Mouse (Mus musculus) erythroblast, adult 5-6 weeks (primary cell): ENCODE data around the gene Prtg. TPM values are rescaled to one million over a fixed set of nuclear protein-coding genes. Genes with fewer than 3 reads are reported as not detected.

ENCODE experiments used
- ATAC-seq: replicated peaks from 2 replicates; pipeline ENCODE4 v1.8.0; 2016; ENCODE audit warnings: moderate number of reproducible peaks, mild to moderate bottlenecking, moderate TSS enrichment, inconsistent platforms; ENCODE audit not compliant: poor library complexity, low FRiP score, severe bottlenecking
- total RNA-seq, 2 experiments: library from RNA; stranded (forward) in 1 of 2; stranded (reverse) in 1 of 2; fragments of 150-400 nt in 1 of 2; fragments of 200-764, 138-1000 nt in 1 of 2; gene quantifications; 2 replicates each; pipeline versions ENCODE4 v1.2.3 to v1.2.4; 2015 to 2017; ENCODE audit warnings: low replicate concordance in 2 of 2

The Prtg gene
- total RNA-seq, 2 experiments from 2014 or later = not detected

DNA sequence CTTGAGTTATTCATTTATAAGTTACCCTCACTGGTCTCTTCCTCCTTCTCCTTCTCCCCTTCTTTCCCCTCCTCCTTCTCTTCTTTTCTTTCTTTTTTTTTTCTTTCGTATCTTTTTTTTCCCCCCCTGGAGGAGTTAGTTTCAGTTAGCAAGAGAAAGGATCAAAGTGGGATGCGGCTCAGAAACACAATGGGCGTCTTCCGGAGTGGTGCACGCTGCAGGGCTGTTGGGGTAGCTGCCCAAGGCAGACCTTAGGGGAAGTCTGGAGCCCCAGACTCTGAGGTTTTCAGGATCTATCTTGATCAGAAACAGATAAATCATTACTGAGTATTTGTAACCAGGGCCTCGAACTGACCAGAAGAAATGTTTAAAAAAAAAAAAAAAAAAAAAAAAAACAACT, 1.5 kb downstream of the Prtg start:
- ATAC-seq = no peak

- ATAC-seq = no peak
Observed at GRCm38 (mm10) chr9:72808586-72808985, 1.9 kb downstream of the Prtg start.

GRCm38 (mm10) chr9:72809077-72809476, 2.4 kb downstream of the Prtg start:
- ATAC-seq = no peak

DNA sequence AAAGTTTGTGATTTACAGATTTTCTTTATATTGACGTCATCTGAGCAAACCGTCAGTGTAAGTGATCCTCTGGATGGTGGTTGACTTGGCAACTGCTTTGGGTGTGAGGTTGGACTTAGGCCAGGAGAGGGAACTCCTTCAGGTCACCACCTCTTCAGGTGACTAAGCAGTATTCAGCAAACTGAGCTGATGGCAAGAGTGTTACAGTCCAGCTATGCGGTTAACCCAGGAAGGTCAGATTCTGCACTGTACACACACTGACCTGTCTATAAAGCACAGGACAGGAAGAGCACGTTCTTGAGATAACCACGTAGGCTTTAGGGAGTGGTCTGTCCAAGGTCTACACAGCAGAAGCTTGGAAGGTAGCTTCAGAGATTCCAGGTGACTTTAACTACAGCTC, 3.9 kb downstream of the Prtg start:
- no peak for ATAC-seq

DNA sequence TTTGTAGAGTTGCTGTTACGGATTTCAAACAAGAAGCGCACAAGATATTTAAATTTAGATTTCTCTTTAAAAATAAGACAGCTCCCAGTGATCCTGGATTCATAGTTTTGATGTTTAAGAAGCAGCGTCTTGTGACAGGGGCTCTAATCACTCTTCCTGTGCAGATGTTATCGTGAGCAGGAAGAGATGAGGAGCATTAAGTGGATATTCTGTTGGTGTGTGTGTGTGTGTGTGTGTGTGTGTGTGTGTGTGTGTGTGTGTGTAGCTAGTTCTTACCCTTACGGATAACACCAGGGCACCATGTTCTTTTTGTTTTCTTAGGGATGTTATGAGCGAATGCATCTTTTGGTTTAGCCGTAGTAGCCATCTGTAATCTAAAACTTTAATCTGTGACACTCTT, 5.4 kb downstream of the Prtg start:
- no peak for ATAC-seq

DNA sequence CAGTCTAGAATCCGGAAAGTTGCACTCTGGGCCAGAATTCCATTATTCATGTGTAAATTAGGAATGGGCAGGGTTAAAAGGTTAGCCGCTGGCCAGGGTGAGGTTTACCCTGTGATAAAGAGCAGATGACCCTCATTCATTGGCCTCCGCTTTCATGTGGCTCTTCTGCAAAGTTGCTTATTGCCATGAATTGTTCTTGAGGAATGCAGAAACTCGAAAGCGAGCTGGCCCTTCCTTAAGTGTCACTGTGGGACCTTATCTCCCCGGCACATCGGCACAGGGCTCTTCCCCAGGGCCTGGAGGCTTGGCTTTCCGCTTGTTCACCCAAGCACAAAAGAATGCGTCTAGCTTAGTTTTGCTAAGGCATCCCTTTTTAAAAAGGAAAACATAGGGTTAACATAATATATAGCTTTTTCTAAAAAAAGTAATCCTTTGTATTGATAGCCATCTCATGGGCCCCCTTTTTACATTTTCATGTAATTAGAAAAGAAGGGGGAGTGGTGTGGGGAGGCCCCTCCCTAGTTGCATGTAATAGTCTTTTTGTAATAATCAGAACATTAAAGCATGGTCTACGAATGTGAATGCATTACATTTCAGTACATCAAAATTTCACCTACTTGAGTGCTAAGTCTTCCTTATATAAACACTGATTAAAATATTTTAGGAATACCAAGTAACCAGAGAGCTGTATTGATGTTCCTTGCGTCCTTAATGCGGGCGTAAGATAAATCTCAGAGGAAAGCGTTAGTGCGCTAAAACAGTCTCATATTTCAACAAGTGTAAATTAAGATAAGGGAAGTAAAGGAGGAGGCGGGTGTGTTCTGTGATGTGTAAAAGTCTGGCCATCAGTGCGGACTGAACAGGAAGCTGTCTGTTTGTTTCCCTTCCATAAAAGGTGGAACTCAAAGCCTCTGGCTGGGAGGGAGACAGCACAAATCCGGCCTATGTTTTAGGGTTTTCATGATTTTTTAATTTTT, 6.2 kb downstream of the Prtg start:
- no peak for ATAC-seq

GRCm38 (mm10) chr9:72825511-72825910, 18.8 kb downstream of the Prtg start:
- no peak for ATAC-seq

- no peak for ATAC-seq
Observed at GRCm38 (mm10) chr9:72825976-72826375, 19.3 kb downstream of the Prtg start.

DNA sequence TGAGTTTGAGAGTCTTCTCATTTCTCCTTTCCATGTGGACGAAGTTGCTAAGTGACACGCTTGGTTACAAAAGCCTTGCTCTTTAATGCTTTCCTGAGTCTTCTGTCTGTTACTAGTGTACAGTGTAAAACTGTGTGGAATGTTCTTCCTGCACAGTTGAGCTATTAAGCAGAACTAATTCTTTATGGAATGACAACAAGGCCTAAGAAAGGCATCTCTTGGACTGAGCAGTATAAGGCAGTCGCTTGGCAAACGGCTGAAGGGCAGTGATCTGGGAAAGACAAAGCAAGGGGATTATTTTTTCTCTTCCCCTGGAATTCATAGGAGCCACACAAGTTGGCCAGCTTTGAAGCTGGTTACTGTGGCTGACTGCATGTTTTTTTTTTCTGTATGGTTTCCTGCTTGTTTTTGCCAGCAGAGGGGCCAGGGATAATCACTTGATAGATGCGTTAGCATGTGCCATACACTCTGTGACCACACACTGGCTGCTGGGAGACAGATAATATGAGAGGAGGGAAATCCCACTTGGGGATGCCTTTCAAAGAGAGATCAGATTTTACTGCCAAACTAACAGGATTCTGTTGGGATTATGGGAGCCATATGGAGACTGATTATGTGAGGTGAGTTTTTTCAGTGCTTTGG, 22.1 kb downstream of the Prtg start:
- no peak for ATAC-seq

GRCm38 (mm10) chr9:72833992-72834696, 27.5 kb downstream of the Prtg start:
- no peak for ATAC-seq

GRCm38 (mm10) chr9:72835007-72835406, 28.3 kb downstream of the Prtg start:
- ATAC-seq = no peak

GRCm38 (mm10) chr9:72836708-72837495, 30.2 kb downstream of the Prtg start:
- no peak for ATAC-seq

GRCm38 (mm10) chr9:72837598-72838160, 31.0 kb downstream of the Prtg start:
- no peak for ATAC-seq

GRCm38 (mm10) chr9:72838256-72838655, 31.6 kb downstream of the Prtg start:
- no peak for ATAC-seq

GRCm38 (mm10) chr9:72839346-72839990, 32.8 kb downstream of the Prtg start:
- ATAC-seq = no peak

- ATAC-seq = no peak
Observed at GRCm38 (mm10) chr9:72844496-72844895, 37.8 kb downstream of the Prtg start.

- no peak for ATAC-seq
Observed at GRCm38 (mm10) chr9:72846160-72846559, 39.5 kb downstream of the Prtg start.

DNA sequence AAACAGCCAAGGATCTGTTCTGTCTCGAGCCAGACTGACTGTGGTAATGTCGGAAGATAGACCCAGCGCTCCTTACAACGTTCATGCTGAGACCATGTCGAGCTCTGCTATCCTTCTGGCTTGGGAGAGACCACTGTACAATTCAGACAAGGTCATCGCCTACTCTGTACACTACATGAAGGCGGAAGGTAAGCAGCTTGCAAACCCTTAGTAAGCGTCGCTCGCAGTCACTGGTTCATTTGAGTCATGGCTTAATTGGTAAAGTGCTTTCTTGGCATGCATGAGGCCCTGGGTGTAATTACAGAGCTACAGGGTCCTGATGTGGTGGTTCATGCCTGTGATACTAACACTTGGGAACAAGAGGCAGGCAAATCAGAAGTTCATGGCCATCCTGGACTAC, 44.9 kb downstream of the Prtg start:
- ATAC-seq = no peak

- ATAC-seq = no peak
Observed at GRCm38 (mm10) chr9:72851979-72852378, 45.3 kb downstream of the Prtg start.
